Mouse (Mus musculus): Measurements from ENCODE around the gene Sertad2.
A peak's percentile ranks its signal among the peaks of the same experiment; 100 is the strongest.

Sertad2 gene

GRCm38 (mm10) chr11:20646986-20647726, 104.1 kb downstream of the Sertad2 start:
- DNase-seq = no peak

GRCm38 (mm10) chr11:20647902-20648625, 105.0 kb downstream of the Sertad2 start:
- no peak for DNase-seq

GRCm38 (mm10) chr11:20649477-20649876, 106.4 kb downstream of the Sertad2 start:
- no peak for DNase-seq

- DNase-seq = no peak
Measured at GRCm38 (mm10) chr11:20650006-20650639, 107.1 kb downstream of the Sertad2 start.

- DNase-seq = no peak
Measured at GRCm38 (mm10) chr11:20651166-20651565, 108.1 kb downstream of the Sertad2 start.

GRCm38 (mm10) chr11:20655795-20656710, 113.0 kb downstream of the Sertad2 start:
- peak; percentile 76 for DNase-seq

- DNase-seq = no peak
Measured at GRCm38 (mm10) chr11:20656711-20657057, 113.6 kb downstream of the Sertad2 start.

GRCm38 (mm10) chr11:20659094-20659493, 116.0 kb downstream of the Sertad2 start:
- no peak for DNase-seq

- no peak for DNase-seq
Measured at GRCm38 (mm10) chr11:20660111-20661097, 117.4 kb downstream of the Sertad2 start.

GRCm38 (mm10) chr11:20661652-20662051, 118.6 kb downstream of the Sertad2 start:
- no peak for DNase-seq

GRCm38 (mm10) chr11:20662811-20663210, 119.8 kb downstream of the Sertad2 start:
- no peak for DNase-seq

- no peak for DNase-seq
Measured at GRCm38 (mm10) chr11:20663580-20664198, 120.6 kb downstream of the Sertad2 start.

GRCm38 (mm10) chr11:20664878-20665277, 121.8 kb downstream of the Sertad2 start:
- DNase-seq = no peak

GRCm38 (mm10) chr11:20671789-20672392, 128.8 kb downstream of the Sertad2 start:
- DNase-seq = no peak

- DNase-seq = no peak
Measured at GRCm38 (mm10) chr11:20672513-20672912, 129.5 kb downstream of the Sertad2 start.

- DNase-seq = no peak
Measured at GRCm38 (mm10) chr11:20679396-20679795, 136.3 kb downstream of the Sertad2 start.

GRCm38 (mm10) chr11:20680781-20681180, 137.7 kb downstream of the Sertad2 start:
- DNase-seq = no peak

- DNase-seq = no peak
Measured at GRCm38 (mm10) chr11:20681679-20682078, 138.6 kb downstream of the Sertad2 start.

- peak; percentile 64 for DNase-seq
Measured at GRCm38 (mm10) chr11:20691000-20691399, 147.9 kb downstream of the Sertad2 start.

All from right cerebral cortex, adult 18-20 months (tissue).